In the genomic region with DNA sequence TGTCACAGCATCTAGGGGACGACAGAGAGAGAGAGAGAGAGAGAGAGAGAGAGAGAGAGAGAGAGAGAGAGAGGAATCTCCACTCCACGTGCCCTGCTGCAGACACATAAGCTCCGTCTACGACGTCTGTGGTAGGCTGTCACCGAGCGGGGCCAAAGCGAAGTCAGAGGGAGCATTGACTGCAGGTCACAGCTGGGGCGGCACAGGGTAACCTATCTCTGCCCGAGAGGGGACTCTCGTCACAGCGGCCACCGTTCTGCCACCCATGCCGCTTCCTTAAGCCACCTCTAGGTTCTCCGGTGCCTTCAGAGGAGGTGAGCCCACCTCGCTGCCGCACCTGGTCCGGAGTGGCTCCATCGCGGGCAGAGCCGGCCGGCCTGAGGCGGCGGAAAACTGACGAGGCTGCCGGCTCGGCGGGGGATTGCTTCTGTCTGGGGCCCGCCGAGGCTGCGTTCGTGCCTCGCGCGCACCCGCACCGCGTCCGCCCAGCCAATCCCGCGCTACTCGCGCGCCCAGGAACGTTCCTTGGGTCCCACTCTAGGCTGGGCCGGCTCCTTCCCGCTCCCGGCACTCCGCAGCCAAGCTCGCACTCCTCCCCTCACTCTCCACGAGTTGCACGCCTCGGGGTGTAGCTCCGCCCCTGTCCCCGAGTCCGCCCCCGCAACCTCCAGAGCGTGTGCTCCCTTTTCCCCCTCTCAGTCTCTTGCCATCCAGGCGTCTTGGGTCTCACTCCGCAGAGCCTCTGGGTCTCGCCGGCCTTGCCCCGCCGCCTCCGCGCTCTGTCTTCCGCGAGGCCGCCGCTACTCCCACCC, we compare ENCODE assay signal across 8 mouse cellular contexts. TPM values are rescaled to one million over a fixed set of nuclear protein-coding genes. Genes with fewer than 3 reads are reported as not detected.
DNase-seq lines count a peak whose midpoint lies in the region; ATAC-seq lines count a peak whose summit lies in the region.

A gene (plus strand): TSS at position 673 of the 812 bp plus-strand sequence.

- H3K4me3 ChIP-seq in hindbrain, embryonic 10.5 days: peak within 1 kb of the TSS; percentile 84

- peak; percentile 94 for ATAC-seq in frontal cortex, adult (ENCODE audit: low TSS enrichment)

- H3K27me3 ChIP-seq in hindbrain, embryonic 10.5 days (ENCODE audit: insufficient read depth, poor library complexity, severe bottlenecking): no peaks in the 10 kb centered on the region

- peaks cover 19% of the 10 kb centered on the region for H3K4me1 ChIP-seq in hindbrain, embryonic 10.5 days (replicated peaks)

- no peaks in the 10 kb centered on the region for H3K9me3 ChIP-seq in hindbrain, embryonic 10.5 days

- under 1% methylated on average over 70 of the region's 70 CpGs for WGBS in hindbrain, embryonic 10.5 days

- H3K27ac ChIP-seq in hindbrain, embryonic 10.5 days: peak within 1 kb of the TSS; percentile 96

- H3K36me3 ChIP-seq in hindbrain, embryonic 10.5 days: no peaks in the 10 kb centered on the region

- peak; percentile 95 for DNase-seq in MN1 (ENCODE audit: low spot score)
- DNase-seq in cerebellum, adult 9-10 months: peak; percentile 92
- DNase-seq in hindbrain, embryonic 10.5 days (ENCODE audit: low spot score): peak; percentile 88
- DNase-seq in layer of hippocampus, postnatal 10 days (ENCODE audit: low spot score in 2 of 2): peak; percentile 87 to 92
- peak; percentile 94 for DNase-seq in lung, postnatal 10 days
- DNase-seq in ovary, postnatal 36 days (ENCODE audit: low spot score): peak; percentile 89
- peak; percentile 81 to 82 for DNase-seq in thymus, postnatal 36 days

RNA-seq across cellular contexts. Expression of the gene that starts here (rescaled TPM):
- polyA plus RNA-seq in hindbrain, embryonic 10.5 days (2016; fragmentation: Nextera tagmentation; extraction: Ambion mirVana): 15.5 and 17.1 TPM in 2 replicates
- total RNA-seq in layer of hippocampus, postnatal 10 days (2021): 10 to 100 TPM; 81.7 to 83.3 TPM

Comparison
In these comparisons a context has a peak if more than half of its experiments do, and no peak if none do; other contexts are left out.
1. Peak in every context shown above with its lines: DNase-seq, ATAC-seq, H3K4me3 ChIP-seq and H3K27ac ChIP-seq.